Mouse (Mus musculus) liver, embryonic 13.5 days (tissue): ENCODE measurements around the gene Mrpl47. TPM values are rescaled to one million over a fixed set of nuclear protein-coding genes. Genes with fewer than 3 reads are reported as not detected.
A peak's percentile ranks its signal among the peaks of the same experiment; 100 is the strongest.
"Not testable (repeated sequence)": the region's sequence is repeated elsewhere in the genome, so short reads cannot be mapped to it uniquely, and the experiment has no call there.

ENCODE experiments used
- ATAC-seq: fragments of 200-750 bp; cut with Nextera tagmentation; 2 replicates; pipeline ENCODE4 v1.8.0; 2017; ENCODE audit warnings: low read depth, mild to moderate bottlenecking, moderate number of reproducible peaks, moderate library complexity
- DNase-seq: peaks from one replicate; pipeline ENCODE4 v3.0.0; 2022
- H3K27ac ChIP-seq: fragments of 300-500 bp; sonication (generic); 2 replicates; pipeline ENCODE4 v1.5.1; 2015; ENCODE audit warnings: moderate library complexity, mild to moderate bottlenecking, inconsistent platforms
- H3K27me3 ChIP-seq: fragments of 300-500 bp; sonication (generic); 2 replicates; pipeline ENCODE4 v1.6.1; 2015; ENCODE audit warnings: mild to moderate bottlenecking, inconsistent platforms
- H3K36me3 ChIP-seq: fragments of 300-500 bp; sonication (generic); 2 replicates; pipeline ENCODE4 v1.6.1; 2015; ENCODE audit warnings: mild to moderate bottlenecking, inconsistent platforms
- H3K4me1 ChIP-seq: fragments of 300-500 bp; sonication (generic); replicated peaks from 2 replicates; pipeline ENCODE4 v1.6.1; 2015; ENCODE audit warnings: inconsistent platforms
- H3K4me2 ChIP-seq: fragments of 300-500 bp; sonication (generic); 2 replicates; pipeline ENCODE4 v1.6.1; 2015; ENCODE audit warnings: inconsistent platforms, mild to moderate bottlenecking, moderate library complexity
- H3K4me3 ChIP-seq: fragments of 300-500 bp; sonication (generic); replicated peaks from 2 replicates; pipeline ENCODE4 v1.5.1; 2015; ENCODE audit warnings: mild to moderate bottlenecking, inconsistent platforms
- H3K9ac ChIP-seq: fragments of 300-500 bp; sonication (generic); 2 replicates; pipeline ENCODE4 v1.6.1; 2015; ENCODE audit warnings: mild to moderate bottlenecking, inconsistent platforms
- H3K9me3 ChIP-seq: fragments of 300-500 bp; sonication (generic); replicated peaks from 2 replicates; pipeline ENCODE4 v1.6.1; 2016; ENCODE audit warnings: inconsistent platforms
- WGBS: fragments of 180-500 bp; shearing (Covaris S2); methylation state at CpG from one replicate; pipeline ENCODE4 v1.1.7; 2015; ENCODE audit not compliant: insufficient replicate concordance; 5-methylcytosine and 5-hydroxymethylcytosine counted together
- polyA plus RNA-seq: library from polyadenylated mRNA; unstranded; fragments of >200 nt; fragmentation: Nextera tagmentation; extraction: Ambion mirVana; gene quantifications from 2 replicates; pipeline ENCODE4 v1.2.1, GENCODE M21; 2015

Gene Mrpl47
- polyA plus RNA-seq, 1 experiment from 2014 or later: 29.7 TPM

GRCm38 (mm10) chr3:32736244-32737171 lies 897 bp downstream of the Mrpl47 start, which contains the start of gene Ndufb5:
Ndufb5 (plus strand) TSS chr3:32736990.
- Histone ChIP-seq H3K9me3 (no peaks in the 10 kb centered on the region), H3K27me3 (no peaks in the 10 kb centered on the region), H3K36me3 (peaks cover 38% of the 10 kb centered on the region), H3K27ac (peak within 1 kb of the TSS; percentile 83), H3K4me1 (peaks cover 39% of the 10 kb centered on the region), H3K9ac (peak within 1 kb of the TSS; percentile 88), H3K4me3 (peak within 1 kb of the TSS; percentile 90), H3K4me2 (peak within 1 kb of the TSS; percentile 88)
- peak; percentile 94 for ATAC-seq
- WGBS: under 1% methylated on average over 62 of the region's 62 CpGs
- peak; percentile 97 for DNase-seq

- WGBS: 84% methylated on average over 4 of the region's 4 CpGs
- no peak overlapping the region for H3K4me3 ChIP-seq
- H3K9ac ChIP-seq: no peak overlapping the region
- H3K36me3 ChIP-seq: peaks cover 91% of the 10 kb centered on the region
- no peaks in the 10 kb centered on the region for H3K4me1 ChIP-seq
- no peak overlapping the region for H3K27ac ChIP-seq
- DNase-seq (no peak), ATAC-seq (no peak)
- H3K9me3 ChIP-seq: no peaks in the 10 kb centered on the region
- H3K27me3 ChIP-seq: no peaks in the 10 kb centered on the region
- no peak overlapping the region for H3K4me2 ChIP-seq
Observed at GRCm38 (mm10) chr3:32727861-32728260, 9.5 kb downstream of the Mrpl47 start.

GRCm38 (mm10) chr3:32725951-32726350 lies 11.5 kb downstream of the Mrpl47 start:
- no peaks in the 10 kb centered on the region for H3K9me3 ChIP-seq
- no peak overlapping the region for H3K27ac ChIP-seq
- WGBS: 76% methylated on average over 5 of the region's 5 CpGs
- no peak overlapping the region for H3K4me2 ChIP-seq
- no peak overlapping the region for H3K4me3 ChIP-seq
- H3K36me3 ChIP-seq: peaks cover 94% of the 10 kb centered on the region
- no peaks in the 10 kb centered on the region for H3K4me1 ChIP-seq
- DNase-seq (no peak), ATAC-seq (no peak)
- H3K9ac ChIP-seq: no peak overlapping the region
- H3K27me3 ChIP-seq: no peaks in the 10 kb centered on the region

DNA sequence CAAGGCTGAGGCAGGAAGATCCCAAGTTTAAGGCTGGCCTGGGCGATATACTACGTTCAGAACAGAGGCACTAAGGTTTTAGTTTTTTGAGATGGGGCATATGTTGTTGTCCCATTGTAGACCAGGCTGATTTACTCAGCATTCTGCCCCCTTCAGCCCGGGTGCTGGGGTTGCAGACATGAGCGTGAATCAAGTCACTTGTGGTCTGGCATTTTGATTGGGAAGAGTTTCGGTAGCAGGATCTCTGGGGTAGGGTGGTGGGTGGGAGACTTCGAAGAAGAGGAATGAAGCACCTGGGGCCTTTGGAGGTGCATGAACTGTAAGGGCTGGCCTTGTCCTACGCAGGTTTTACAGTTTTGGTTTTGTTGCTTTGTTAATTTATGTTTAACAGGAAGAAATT lies 13.2 kb downstream of the Mrpl47 start:
- Histone ChIP-seq H3K4me3 (no peak overlapping the region), H3K4me1 (no peaks in the 10 kb centered on the region), H3K4me2 (no peak overlapping the region), H3K27ac (no peak overlapping the region), H3K27me3 (no peaks in the 10 kb centered on the region), H3K9ac (no peak overlapping the region), H3K36me3 (peaks cover 93% of the 10 kb centered on the region), H3K9me3 (no peaks in the 10 kb centered on the region)
- DNase-seq (no peak), ATAC-seq (no peak)
- WGBS: 84% methylated on average over 7 of the region's 7 CpGs

GRCm38 (mm10) chr3:32718271-32718670 lies 19.1 kb downstream of the Mrpl47 start:
- H3K36me3 ChIP-seq: peaks cover 96% of the 10 kb centered on the region
- no peaks in the 10 kb centered on the region for H3K4me1 ChIP-seq
- no peak for ATAC-seq

GRCm38 (mm10) chr3:32717403-32717802 lies 20.0 kb downstream of the Mrpl47 start:
- not testable (repeated sequence) for H3K27me3 ChIP-seq, H3K4me3 ChIP-seq, H3K4me1 ChIP-seq, ATAC-seq, H3K27ac ChIP-seq, DNase-seq, H3K9ac ChIP-seq, H3K4me2 ChIP-seq, H3K9me3 ChIP-seq
- 87% methylated on average over 6 of the region's 6 CpGs for WGBS
- H3K36me3 ChIP-seq: peaks cover 96% of the 10 kb centered on the region

More at GRCm38 (mm10) chr3:32718271-32718670, 19.1 kb downstream of the Mrpl47 start:
- WGBS: 86% methylated on average over 5 of the region's 5 CpGs
- no peaks in the 10 kb centered on the region for H3K9me3 ChIP-seq
- no peak overlapping the region for H3K4me2 ChIP-seq
- H3K27ac ChIP-seq: no peak overlapping the region
- no peak overlapping the region for H3K9ac ChIP-seq
- no peaks in the 10 kb centered on the region for H3K27me3 ChIP-seq
- no peak overlapping the region for H3K4me3 ChIP-seq
- DNase-seq: no peak

DNA sequence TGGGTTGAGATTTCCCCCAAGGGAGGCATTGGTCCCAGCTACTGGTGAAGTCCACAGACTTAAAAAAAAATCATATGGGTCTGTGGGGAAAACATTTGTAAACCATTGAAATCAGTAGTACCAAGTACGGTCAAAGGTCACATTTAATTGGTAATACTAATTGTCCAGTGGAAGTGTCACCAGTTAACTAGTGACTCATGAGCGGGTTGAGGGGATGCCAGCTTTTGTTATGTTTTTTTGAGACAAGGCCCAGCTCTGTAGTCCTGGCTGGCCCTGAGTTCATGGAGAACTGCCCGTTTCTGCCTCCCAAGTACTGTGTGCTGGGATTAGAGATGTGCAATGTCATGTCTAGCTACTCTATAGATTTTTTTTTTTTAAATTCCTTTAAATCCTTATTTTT lies 23.7 kb downstream of the Mrpl47 start:
- WGBS: 87% methylated on average over 3 of the region's 3 CpGs
- Histone ChIP-seq H3K27ac (no peak overlapping the region), H3K4me3 (no peak overlapping the region), H3K4me1 (peaks cover 15% of the 10 kb centered on the region), H3K9ac (no peak overlapping the region), H3K4me2 (no peak overlapping the region), H3K27me3 (no peaks in the 10 kb centered on the region), H3K36me3 (peaks cover 73% of the 10 kb centered on the region), H3K9me3 (no peaks in the 10 kb centered on the region)
- ATAC-seq (no peak), DNase-seq (no peak)

DNA sequence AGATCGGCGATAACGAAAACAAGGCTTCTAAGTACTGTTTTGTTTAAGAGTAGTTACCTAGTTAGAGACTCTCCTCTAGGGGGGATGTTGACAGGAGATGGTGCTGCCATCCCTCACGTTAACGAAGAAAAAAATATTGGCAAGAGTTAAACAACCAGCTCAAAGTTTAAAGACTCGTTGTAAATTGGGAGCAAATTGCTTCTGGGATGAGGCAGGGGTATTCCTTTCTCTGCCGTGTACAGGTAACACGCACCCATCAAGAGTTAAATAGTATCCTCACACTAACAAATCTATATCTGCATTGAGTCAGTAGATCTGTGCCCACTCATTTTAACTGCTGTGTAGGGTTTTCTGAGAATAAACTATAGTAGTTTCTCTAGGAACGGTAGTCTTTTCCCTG lies 28.0 kb downstream of the Mrpl47 start:
- H3K9ac ChIP-seq: peak overlapping the region; percentile 97
- H3K4me2 ChIP-seq: peak overlapping the region; percentile 82
- peak overlapping the region; percentile 99 for H3K4me3 ChIP-seq
- no peaks in the 10 kb centered on the region for H3K9me3 ChIP-seq
- peak overlapping the region; percentile 89 for H3K27ac ChIP-seq
- no peak for DNase-seq
- WGBS: 6% methylated on average over 9 of the region's 9 CpGs
- H3K27me3 ChIP-seq: no peaks in the 10 kb centered on the region
- peaks cover 32% of the 10 kb centered on the region for H3K36me3 ChIP-seq
- no peak for ATAC-seq
- peaks cover 29% of the 10 kb centered on the region for H3K4me1 ChIP-seq

- WGBS: under 1% methylated on average over 90 of the region's 90 CpGs
- Histone ChIP-seq H3K36me3 (peaks cover 24% of the 10 kb centered on the region), H3K4me2 (peak overlapping the region; percentile 82), H3K9me3 (no peaks in the 10 kb centered on the region), H3K27me3 (no peaks in the 10 kb centered on the region), H3K4me3 (peak overlapping the region; percentile 99), H3K4me1 (peaks cover 29% of the 10 kb centered on the region), H3K27ac (peak overlapping the region; percentile 89), H3K9ac (peak overlapping the region; percentile 97)
- peak; percentile 95 for DNase-seq
- ATAC-seq: peak; percentile 98
Observed at GRCm38 (mm10) chr3:32708368-32709231, 28.8 kb downstream of the Mrpl47 start.

- ATAC-seq (no peak), DNase-seq (no peak)
- Histone ChIP-seq H3K4me1 (peaks cover 29% of the 10 kb centered on the region), H3K4me2 (peak overlapping the region; percentile 82), H3K9ac (no peak overlapping the region), H3K27ac (no peak overlapping the region), H3K4me3 (peak overlapping the region; percentile 99), H3K27me3 (no peaks in the 10 kb centered on the region), H3K9me3 (no peaks in the 10 kb centered on the region), H3K36me3 (peaks cover 18% of the 10 kb centered on the region)
- WGBS: under 1% methylated on average over 4 of the region's 4 CpGs
Observed at GRCm38 (mm10) chr3:32708052-32708367, 29.4 kb downstream of the Mrpl47 start.

DNA sequence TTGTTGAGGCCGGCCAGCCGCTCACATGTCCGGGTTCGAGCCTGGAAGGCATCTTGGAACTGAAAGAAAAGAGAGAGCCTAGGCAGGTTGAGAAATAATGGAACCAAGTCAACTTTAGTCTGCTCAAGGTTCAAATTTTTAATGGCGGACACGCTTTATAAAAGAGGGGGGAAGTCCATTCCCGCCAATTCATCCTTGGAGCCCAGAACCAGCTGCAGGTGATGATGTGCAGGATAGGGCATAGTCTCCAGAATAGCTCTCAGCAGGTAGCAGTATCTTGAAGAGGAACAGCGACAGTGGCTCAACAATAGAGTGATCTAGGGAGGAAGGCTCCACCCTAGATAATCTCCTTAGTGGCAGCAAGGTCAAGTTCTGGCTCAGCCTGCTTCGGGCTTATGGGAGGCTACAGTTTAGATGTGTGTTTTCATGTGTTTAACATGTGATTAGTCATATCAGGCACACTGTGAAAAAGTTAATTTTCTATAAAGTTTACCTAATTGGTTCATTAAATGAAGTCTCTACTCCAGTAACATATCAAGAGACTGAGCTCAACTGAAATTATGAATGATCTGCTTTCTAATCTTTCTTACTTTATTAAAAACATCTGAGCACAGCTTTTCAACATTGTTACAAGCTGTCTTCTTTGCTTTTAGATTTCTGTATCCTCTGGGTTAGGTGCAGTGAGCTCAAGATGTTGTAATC lies 31.6 kb downstream of the Mrpl47 start, which contains the start of gene Actl6a:
Actl6a (plus strand) TSS at position 652 of the 702 bp plus-strand sequence.
- not testable (repeated sequence) for DNase-seq, H3K9ac ChIP-seq, H3K9me3 ChIP-seq, H3K36me3 ChIP-seq, H3K4me2 ChIP-seq, ATAC-seq, H3K27ac ChIP-seq, H3K4me3 ChIP-seq, H3K27me3 ChIP-seq
- H3K4me1 ChIP-seq: peaks cover 25% of the 10 kb centered on the region
- 68% methylated on average over 9 of the region's 9 CpGs for WGBS
